In the genomic region with DNA sequence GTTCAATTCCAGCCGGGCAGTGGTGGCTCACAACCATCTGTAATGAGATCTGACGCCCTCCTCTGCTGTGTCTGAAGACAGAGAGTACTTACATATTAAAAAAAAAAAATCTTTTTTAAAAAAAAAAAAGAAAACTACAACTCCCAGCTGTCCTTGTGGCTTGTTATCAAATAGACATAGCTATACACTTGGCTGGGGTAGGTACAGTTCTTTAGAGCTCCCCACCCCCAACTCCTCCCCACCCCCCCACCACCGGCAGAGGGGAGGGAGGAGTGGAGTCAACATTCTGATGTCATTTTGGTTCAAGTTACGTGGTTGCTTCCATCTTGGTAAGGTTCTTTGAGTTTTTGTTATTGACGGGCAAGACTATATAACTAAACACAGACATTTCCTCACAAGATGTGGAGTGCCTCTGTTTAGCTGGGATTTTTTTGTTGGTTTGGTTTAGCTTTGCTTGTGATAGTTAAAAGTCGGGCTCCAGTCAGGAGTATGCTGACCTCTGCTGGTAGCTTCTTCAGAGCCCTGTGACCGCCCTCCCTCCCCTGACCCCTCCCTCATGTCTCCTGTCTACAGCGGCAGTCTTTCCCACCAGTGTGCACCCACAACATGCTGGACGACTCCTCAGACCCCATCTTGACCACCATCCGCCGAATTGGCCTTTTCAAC, we compare ENCODE assay signal across 9 mouse cellular contexts. TPM values are rescaled to one million over a fixed set of nuclear protein-coding genes. Genes with fewer than 3 reads are reported as not detected.
DNase-seq lines count a peak whose midpoint lies in the region; ATAC-seq and TF ChIP-seq lines count a peak whose summit lies in the region.
"Had no signal": no experiment of that assay in that cellular context is flagged by ENCODE, and none has a peak within 500 bp of the region (broad histone marks: within the 10 kb centered on the region; RNA-seq: fewer than 3 reads in every experiment).

No protein-coding gene starts in this region.

- H3K9me3 ChIP-seq in forebrain, embryonic 10.5 days, result no peaks in the 10 kb centered on the region
- no peaks in the 10 kb centered on the region for H3K9me3 ChIP-seq in forebrain, embryonic 15.5 days

- no peak for ATAC-seq in forebrain, embryonic 15.5 days (replicated peaks)

- 0 out of 2 replicates have a peak overlapping the region, but pooled peaks have one; percentile 23 for H3K4me3 ChIP-seq in forebrain, embryonic 10.5 days
- no peak overlapping the region for H3K4me3 ChIP-seq in forebrain, embryonic 15.5 days
- H3K4me3 ChIP-seq in C2C12 (ENCODE audit: insufficient read depth, poor library complexity, severe bottlenecking), result no peak overlapping the region
- H3K4me3 ChIP-seq in cortical plate, adult 2 months (ENCODE audit: insufficient read depth, low read length), result peak overlapping the region; percentile 32

- no peaks in the 10 kb centered on the region for H3K27me3 ChIP-seq in forebrain, embryonic 10.5 days (ENCODE audit: poor library complexity, severe bottlenecking)
- no peaks in the 10 kb centered on the region for H3K27me3 ChIP-seq in forebrain, embryonic 15.5 days
- no peaks in the 10 kb centered on the region for H3K27me3 ChIP-seq in C2C12 (ENCODE audit: control insufficient read depth, insufficient read depth, insufficient read length)

- no peak overlapping the region for H3K9ac ChIP-seq in forebrain, embryonic 15.5 days (replicated peaks)

- H3K36me3 ChIP-seq in forebrain, embryonic 10.5 days (replicated peaks), result peaks cover 78% of the 10 kb centered on the region
- H3K36me3 ChIP-seq in forebrain, embryonic 15.5 days, result 0 out of 2 replicates have a peak, but pooled peaks cover 13% of the 10 kb centered on the region
- peaks cover 27% of the 10 kb centered on the region for H3K36me3 ChIP-seq in C2C12 (ENCODE audit: control insufficient read depth, insufficient read depth)

- H3ac ChIP-seq in C2C12 (ENCODE audit: control insufficient read depth, insufficient read length, low read depth), result no peak overlapping the region

- H3K79me3 ChIP-seq in C2C12 (ENCODE audit: low read depth), result no peaks in the 10 kb centered on the region

- TF ChIP-seq CTCF in C2C12 (IDR thresholded peaks at IDR 0.05; ENCODE audit: control insufficient read depth, insufficient read depth, insufficient read length), result peak; percentile 48
- TF ChIP-seq CTCF in cortical plate, adult 2 months (IDR thresholded peaks at IDR 0.05; ENCODE audit: extremely low read depth, insufficient read depth, low read length), result peak; percentile 53

- H3K4me2 ChIP-seq in forebrain, embryonic 15.5 days (replicated peaks), result no peak overlapping the region

- H3K4me1 ChIP-seq in forebrain, embryonic 10.5 days, result peaks cover 12% of the 10 kb centered on the region; the same call in 1 of the 2 replicates
- no peaks in the 10 kb centered on the region for H3K4me1 ChIP-seq in forebrain, embryonic 15.5 days
- H3K4me1 ChIP-seq in cortical plate, adult 2 months (ENCODE audit: control insufficient read depth, insufficient read depth, low read length), result no peaks in the 10 kb centered on the region

- TF ChIP-seq POLR2A in cortical plate, adult 2 months (IDR thresholded peaks at IDR 0.05; ENCODE audit: extremely low read depth, insufficient read depth, low read length), result no peak

- no peak for DNase-seq in forebrain, embryonic 10.5 days (ENCODE audit: extremely low spot score, low spot score)
- peak; percentile 52 for DNase-seq in liver
- DNase-seq in retina, postnatal 1 day, result peak; percentile 53
- no peak for DNase-seq in spleen, postnatal 4 days (ENCODE audit: low spot score in 2 of 2)
- DNase-seq in gastrocnemius, postnatal 36 days, result no peak

- H3K79me2 ChIP-seq in C2C12 (ENCODE audit: control insufficient read depth, insufficient read depth), result no peaks in the 10 kb centered on the region

- intact Hi-C loops in gastrocnemius, postnatal 36 days (cut with DNase I), result no loop called here

- 41% methylated on average over 11 of the region's 11 CpGs for WGBS in forebrain, embryonic 10.5 days
- WGBS in forebrain, embryonic 15.5 days, result 44% methylated on average over 11 of the region's 11 CpGs

- 0 out of 2 replicates have a peak overlapping the region, but pooled peaks have one; percentile 11 for H3K27ac ChIP-seq in forebrain, embryonic 10.5 days
- no peak overlapping the region for H3K27ac ChIP-seq in forebrain, embryonic 15.5 days (replicated peaks)
- no peak overlapping the region for H3K27ac ChIP-seq in cortical plate, adult 2 months (ENCODE audit: insufficient read depth, low read length)

TF ChIP-seq in C2C12, 6 proteins besides CTCF, POLR2A, EP300 and RAD21:
- TF ChIP-seq MAX (IDR thresholded peaks at IDR 0.05) (no peak), USF1 (IDR thresholded peaks at IDR 0.05; ENCODE audit: low read depth) (no peak), MYOG (IDR thresholded peaks at IDR 0.05; ENCODE audit: control insufficient read depth, extremely low read depth, insufficient read length) (no peak), CEBPB (IDR thresholded peaks at IDR 0.05; ENCODE audit: low read depth) (no peak), FOSL1 (IDR thresholded peaks at IDR 0.05; ENCODE audit: insufficient read depth, low read length, poor library complexity, severe bottlenecking) (no peak), MYOD1 (IDR thresholded peaks at IDR 0.05; ENCODE audit: control insufficient read depth, insufficient read length, low read depth) (no peak)

RNA-seq across cellular contexts. Expression of a gene that starts 9.6 kb away (rescaled TPM):
- polyA plus RNA-seq in forebrain, embryonic 10.5 days (2016; fragmentation: Nextera tagmentation; extraction: Ambion mirVana), result 235 and 237 TPM in 2 replicates
- polyA plus RNA-seq in forebrain, embryonic 15.5 days (2015; fragmentation: Nextera tagmentation; extraction: Ambion mirVana), result 142 and 144 TPM in 2 replicates
- 179 TPM for polyA plus RNA-seq in C2C12 (2012; fragmentation: generic; extraction: Trizol)
- 41.7 and 47.4 TPM in 2 replicates for polyA plus RNA-seq in cortical plate, adult 2 months (2012; rRNA removed)
- total RNA-seq in gastrocnemius, postnatal 36 days (2021), result 10 to 100 TPM; 22.1 to 23.0 TPM

RNA-seq across cellular contexts. Expression of a gene that starts 12.2 kb away (rescaled TPM):
- polyA plus RNA-seq in forebrain, embryonic 10.5 days (2016; fragmentation: Nextera tagmentation; extraction: Ambion mirVana), result 5,105 and 5,277 TPM in 2 replicates
- polyA plus RNA-seq in forebrain, embryonic 15.5 days (2015; fragmentation: Nextera tagmentation; extraction: Ambion mirVana), result 6,132 and 6,335 TPM in 2 replicates
- 14,288 TPM for polyA plus RNA-seq in C2C12 (2012; fragmentation: generic; extraction: Trizol)
- 588 and 637 TPM in 2 replicates for polyA plus RNA-seq in cortical plate, adult 2 months (2012; rRNA removed)
- 100 to 1,000 TPM; 132 to 146 TPM for total RNA-seq in gastrocnemius, postnatal 36 days (2021)

RNA-seq across cellular contexts. Expression of a gene that starts 12.8 kb away (rescaled TPM):
- 39.0 and 41.6 TPM in 2 replicates for polyA plus RNA-seq in forebrain, embryonic 10.5 days (2016; fragmentation: Nextera tagmentation; extraction: Ambion mirVana)
- 19.4 and 19.6 TPM in 2 replicates for polyA plus RNA-seq in forebrain, embryonic 15.5 days (2015; fragmentation: Nextera tagmentation; extraction: Ambion mirVana)
- 25.2 TPM for polyA plus RNA-seq in C2C12 (2012; fragmentation: generic; extraction: Trizol)
- polyA plus RNA-seq in cortical plate, adult 2 months (2012; rRNA removed), result 25.7 and 26.4 TPM in 2 replicates
- total RNA-seq in gastrocnemius, postnatal 36 days (2021), result 100 to 1,000 TPM; 275 to 279 TPM

RNA-seq across cellular contexts. Expression of a gene that starts 19.2 kb away (rescaled TPM):
- polyA plus RNA-seq in forebrain, embryonic 10.5 days (2016; fragmentation: Nextera tagmentation; extraction: Ambion mirVana), result 247 and 254 TPM in 2 replicates
- polyA plus RNA-seq in forebrain, embryonic 15.5 days (2015; fragmentation: Nextera tagmentation; extraction: Ambion mirVana), result 288 and 289 TPM in 2 replicates
- 642 TPM for polyA plus RNA-seq in C2C12 (2012; fragmentation: generic; extraction: Trizol)
- 99.4 and 103 TPM in 2 replicates for polyA plus RNA-seq in cortical plate, adult 2 months (2012; rRNA removed)
- total RNA-seq in gastrocnemius, postnatal 36 days (2021), result 10 to 100 TPM; 13.8 to 14.6 TPM

RNA-seq across cellular contexts. Expression of a gene that starts 26.8 kb away (rescaled TPM):
- polyA plus RNA-seq in forebrain, embryonic 10.5 days (2016; fragmentation: Nextera tagmentation; extraction: Ambion mirVana), result not detected in 2 replicates
- polyA plus RNA-seq in forebrain, embryonic 15.5 days (2015; fragmentation: Nextera tagmentation; extraction: Ambion mirVana), result 0.68 and 1.4 TPM in 2 replicates
- polyA plus RNA-seq in C2C12 (2012; fragmentation: generic; extraction: Trizol), result not detected
- 0.17 TPM in 1 of 2 replicates, not detected in the other for polyA plus RNA-seq in cortical plate, adult 2 months (2012; rRNA removed)
- total RNA-seq in gastrocnemius, postnatal 36 days (2021), result under 1 TPM; 0.54 to 0.67 TPM
- polyA plus RNA-seq: large intestine, adult 2 months had no signal

Comparison
In these comparisons a context has a peak if more than half of its experiments do, and no peak if none do; other contexts are left out.
1. H3K4me3 ChIP-seq: peak in forebrain, embryonic 10.5 days (single experiment) and cortical plate, adult 2 months (single experiment); none in forebrain, embryonic 15.5 days (single experiment) and C2C12 (single experiment).
2. DNase-seq: peak in liver (single experiment) and retina, postnatal 1 day (single experiment); none in forebrain, embryonic 10.5 days (single experiment), spleen, postnatal 4 days (0 of 2) and gastrocnemius, postnatal 36 days (0 of 2).